Mouse (Mus musculus) cerebellum, adult 2 months (tissue): ENCODE results near the gene Gria1. TPM values are rescaled to one million over a fixed set of nuclear protein-coding genes. Genes with fewer than 3 reads are reported as not detected.

Experiments used
- DNase-seq, 2 experiments: peaks; one replicate each; pipeline ENCODE4 v3.0.0; 2021
- H3K27ac ChIP-seq: fragments of 200-500 bp; 2 replicates; pipeline ENCODE4 v1.5.1; 2012; ENCODE audit warnings: low read length, control low read depth, inconsistent platforms; ENCODE audit not compliant: insufficient read depth
- H3K27me3 ChIP-seq: fragments of 200-500 bp; 2 replicates; pipeline ENCODE4 v1.6.1; 2012; ENCODE audit warnings: inconsistent platforms, mild to moderate bottlenecking, low read length, moderate library complexity; ENCODE audit not compliant: control insufficient read depth, insufficient read depth
- H3K4me1 ChIP-seq: fragments of 200-500 bp; 2 replicates; pipeline ENCODE4 v1.6.1; 2011; ENCODE audit warnings: low read length; ENCODE audit not compliant: control insufficient read depth, insufficient read depth
- H3K4me3 ChIP-seq: fragments of 200-500 bp; replicated peaks from 2 replicates; pipeline ENCODE3; 2011; ENCODE audit warnings: mild to moderate bottlenecking, low read depth, low read length, control low read depth; ENCODE audit not compliant: insufficient read depth
- CTCF ChIP-seq: fragments of 200-500 bp; IDR thresholded peaks from 2 replicates; pipeline ENCODE4 v1.5.1; 2011; ENCODE audit warnings: low read depth, mild to moderate bottlenecking, control low read depth, low read length, moderate library complexity, borderline replicate concordance; ENCODE audit not compliant: insufficient read depth
- POLR2A ChIP-seq: fragments of 200-500 bp; IDR thresholded peaks from 2 replicates; pipeline ENCODE4 v1.6.1; 2011; ENCODE audit warnings: low read length, control low read depth, borderline replicate concordance; ENCODE audit not compliant: insufficient read depth
- WGBS: fragments of 180-500 bp; shearing (Covaris S2); methylation state at CpG from one replicate; pipeline ENCODE4 v1.1.7; 2018; 5-methylcytosine and 5-hydroxymethylcytosine counted together
- polyA plus RNA-seq: library from polyadenylated mRNA; depleted of rRNA; stranded (reverse); fragments of >200 nt; gene quantifications from 2 replicates; pipeline ENCODE4 v1.2.3, GENCODE M21; 2012

Gene Gria1
- polyA plus RNA-seq, 1 experiment = 135 TPM

DNA sequence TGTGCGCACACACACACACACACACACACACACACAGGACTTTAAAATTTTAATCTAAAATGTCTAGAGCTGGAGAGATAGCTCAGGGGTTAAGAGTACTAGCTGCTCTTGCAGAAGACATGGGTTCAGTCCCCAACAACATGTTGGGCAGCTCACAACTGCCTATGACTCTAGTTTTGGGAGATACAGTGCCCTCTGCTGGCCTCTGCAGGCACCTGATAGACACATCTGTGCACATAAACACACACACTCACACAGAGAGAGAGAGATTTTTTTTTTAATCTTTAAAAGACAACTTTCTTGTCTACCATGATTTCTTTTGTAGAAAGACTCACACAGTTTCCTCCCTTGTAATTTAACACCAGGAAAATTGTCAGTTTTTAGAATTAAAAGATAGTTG is 292.4 kb downstream of the Gria1 start:
- WGBS = 97% methylated on average over 1 of the region's 1 CpGs
- Histone ChIP-seq H3K4me1 (no peaks in the 10 kb centered on the region), H3K27me3 (no peaks in the 10 kb centered on the region), H3K27ac (no peak overlapping the region), H3K4me3 (no peak overlapping the region)
- TF ChIP-seq CTCF (no peak), POLR2A (no peak)
- no peak for DNase-seq

GRCm38 (mm10) chr11:57306116-57306515 is 294.9 kb downstream of the Gria1 start:
- Histone ChIP-seq H3K4me3 (no peak overlapping the region), H3K4me1 (no peaks in the 10 kb centered on the region), H3K27me3 (no peaks in the 10 kb centered on the region), H3K27ac (no peak overlapping the region)
- 22% methylated on average over 2 of the region's 2 CpGs for WGBS
- no peak for TF ChIP-seq CTCF
- TF ChIP-seq POLR2A = no peak
- DNase-seq = no peak

GRCm38 (mm10) chr11:57306892-57307291 is 295.7 kb downstream of the Gria1 start:
- TF ChIP-seq CTCF = no peak
- no peak for TF ChIP-seq POLR2A
- WGBS = 91% methylated on average over 1 of the region's 1 CpGs
- no peak for DNase-seq
- Histone ChIP-seq H3K4me3 (no peak overlapping the region), H3K4me1 (no peaks in the 10 kb centered on the region), H3K27ac (no peak overlapping the region), H3K27me3 (no peaks in the 10 kb centered on the region)

GRCm38 (mm10) chr11:57317063-57317462 is 305.9 kb downstream of the Gria1 start:
- TF ChIP-seq CTCF = no peak
- no peak for TF ChIP-seq POLR2A
- Histone ChIP-seq H3K4me1 (no peaks in the 10 kb centered on the region), H3K27ac (no peak overlapping the region), H3K27me3 (no peaks in the 10 kb centered on the region), H3K4me3 (no peak overlapping the region)
- no peak for DNase-seq
- WGBS = 37% methylated on average over 3 of the region's 3 CpGs

- Histone ChIP-seq H3K4me3 (no peak overlapping the region), H3K4me1 (no peaks in the 10 kb centered on the region), H3K27ac (no peak overlapping the region), H3K27me3 (no peaks in the 10 kb centered on the region)
- 58% methylated on average over 13 of the region's 13 CpGs for WGBS
- DNase-seq = no peak
- TF ChIP-seq POLR2A (no peak), CTCF (no peak)
Measured at GRCm38 (mm10) chr11:57317478-57317877, 306.3 kb downstream of the Gria1 start.

DNA sequence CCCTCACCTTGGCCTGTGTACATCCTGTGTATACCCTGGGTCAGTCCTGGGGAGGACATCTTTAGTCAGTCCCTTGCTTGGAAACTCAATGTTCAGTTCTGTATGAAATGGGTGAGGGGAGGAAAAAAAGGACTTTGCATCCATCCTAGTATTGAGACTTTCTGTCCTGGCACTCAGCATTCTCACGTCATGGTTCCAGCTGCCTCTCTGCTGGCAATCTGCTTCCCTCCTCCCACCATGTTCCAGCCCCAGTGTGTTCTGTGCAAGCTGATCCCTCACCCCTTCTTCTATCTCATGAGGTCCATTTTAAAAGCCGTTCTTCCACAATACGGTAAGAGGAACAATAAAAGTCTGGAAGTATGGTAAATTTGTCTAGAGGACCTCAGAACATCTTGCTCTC is 308.2 kb downstream of the Gria1 start:
- 68% methylated on average over 3 of the region's 3 CpGs for WGBS
- no peak overlapping the region for H3K27ac ChIP-seq
- no peak for TF ChIP-seq POLR2A
- TF ChIP-seq CTCF = no peak

GRCm38 (mm10) chr11:57324099-57324498 is 312.9 kb downstream of the Gria1 start:
- TF ChIP-seq CTCF (no peak), POLR2A (no peak)
- DNase-seq = no peak
- Histone ChIP-seq H3K4me3 (no peak overlapping the region), H3K27ac (no peak overlapping the region), H3K27me3 (no peaks in the 10 kb centered on the region), H3K4me1 (no peaks in the 10 kb centered on the region)
- WGBS = 69% methylated on average over 4 of the region's 4 CpGs

More for the DNA sequence above, 308.2 kb downstream of the Gria1 start:
- Histone ChIP-seq H3K4me1 (no peaks in the 10 kb centered on the region), H3K27me3 (no peaks in the 10 kb centered on the region), H3K4me3 (no peak overlapping the region)
- no peak for DNase-seq
